Mouse (Mus musculus): ENCODE data around the gene Akirin2.

Akirin2 gene

DNA sequence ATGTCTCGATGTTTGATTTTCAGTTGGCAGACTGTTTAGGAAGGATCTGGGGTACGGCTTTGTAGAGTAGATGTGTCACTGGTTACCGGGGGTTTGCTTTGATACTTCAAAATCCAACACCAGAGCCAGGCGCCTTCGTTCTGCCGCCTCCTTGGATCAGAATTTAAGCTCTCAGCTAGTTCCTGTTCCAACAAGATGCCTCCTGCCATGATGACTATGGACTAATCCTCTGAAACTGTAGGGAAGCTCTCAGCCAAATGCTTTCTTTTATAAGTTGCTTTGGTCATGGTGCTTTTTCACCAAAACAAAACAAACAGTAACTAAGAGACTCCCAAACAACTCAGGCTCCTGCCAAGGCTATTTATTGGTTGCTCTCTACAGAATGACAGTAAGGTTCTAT lies 52.4 kb downstream of the Akirin2 start:
- DNase-seq = no peak

DNA sequence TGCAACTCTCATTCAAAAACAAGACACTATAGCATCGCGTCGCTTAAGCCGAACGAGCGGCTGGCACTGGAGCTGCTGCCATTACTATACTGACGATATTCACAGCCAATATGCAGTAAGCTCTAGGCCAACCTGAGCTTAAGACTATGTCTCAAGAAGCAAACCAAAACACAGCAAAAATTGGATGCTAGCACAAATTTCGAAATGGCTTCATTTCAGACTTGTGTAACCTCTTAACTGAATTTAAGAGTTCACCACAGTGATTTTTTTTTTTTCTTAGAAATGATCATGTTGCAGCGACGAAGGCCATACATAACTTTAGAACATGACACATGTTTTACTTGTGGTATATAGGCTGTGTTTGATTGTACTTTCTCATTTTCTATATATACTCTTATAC lies 55.9 kb downstream of the Akirin2 start:
- DNase-seq = no peak

DNA sequence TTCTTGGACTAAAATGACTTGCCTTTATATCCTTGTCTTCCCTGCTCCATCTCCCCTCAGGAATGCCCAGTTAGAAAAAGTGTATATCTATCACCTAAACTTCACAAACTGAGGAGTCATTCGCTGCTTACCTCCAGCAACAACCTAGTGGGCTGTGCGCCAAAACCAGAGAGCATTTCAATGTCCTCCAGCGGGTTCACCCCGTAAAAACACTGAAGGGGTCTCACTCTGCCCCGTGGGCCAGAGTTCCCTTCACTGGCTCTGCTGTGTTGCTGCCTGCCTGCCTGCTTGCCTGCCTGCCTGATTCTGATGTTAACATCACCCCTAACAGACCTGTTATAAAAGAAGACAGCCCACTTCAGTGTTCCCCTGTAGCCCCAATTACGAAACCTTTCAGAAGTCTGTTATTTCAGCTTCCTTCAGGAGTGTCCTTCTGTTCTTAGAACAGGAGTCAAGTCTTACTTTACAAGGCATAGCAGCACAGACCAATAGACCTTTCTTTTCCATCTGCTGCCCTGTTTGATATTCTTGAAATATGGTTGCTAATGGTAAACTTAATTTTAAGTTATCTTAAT lies 62.9 kb downstream of the Akirin2 start:
- peak; percentile 20 for DNase-seq

DNA sequence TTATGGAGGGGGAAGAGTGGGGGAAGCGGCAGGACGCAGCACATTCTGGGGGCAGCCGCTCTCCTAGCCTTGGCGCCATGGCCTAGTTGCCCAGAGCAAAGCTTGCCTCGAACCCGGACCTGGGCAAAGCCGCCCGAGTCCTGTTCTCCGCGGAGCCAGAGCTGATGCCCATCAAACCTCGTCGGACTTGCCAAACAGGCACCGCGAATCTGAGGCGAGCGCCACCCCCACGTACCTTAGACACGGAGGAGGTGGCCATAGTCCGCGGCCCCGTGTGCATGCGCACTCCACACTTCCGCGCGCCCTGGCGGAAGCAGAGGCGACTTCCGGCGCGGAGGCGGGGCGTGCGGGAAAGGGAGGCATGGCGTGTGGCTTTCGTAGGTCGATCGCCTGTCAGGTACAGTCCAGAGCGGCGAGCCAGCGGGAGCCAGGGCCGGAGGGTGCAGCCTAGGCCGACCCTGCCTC lies 63.9 kb downstream of the Akirin2 start, which contains the start of the genes Orc3 and Rars2:
TSS of gene Orc3 (minus strand) at position 315 of the 465 bp plus-strand sequence.
TSS of gene Rars2 (plus strand) at position 328 of the 465 bp plus-strand sequence.
- DNase-seq = peak; percentile 88

DNA sequence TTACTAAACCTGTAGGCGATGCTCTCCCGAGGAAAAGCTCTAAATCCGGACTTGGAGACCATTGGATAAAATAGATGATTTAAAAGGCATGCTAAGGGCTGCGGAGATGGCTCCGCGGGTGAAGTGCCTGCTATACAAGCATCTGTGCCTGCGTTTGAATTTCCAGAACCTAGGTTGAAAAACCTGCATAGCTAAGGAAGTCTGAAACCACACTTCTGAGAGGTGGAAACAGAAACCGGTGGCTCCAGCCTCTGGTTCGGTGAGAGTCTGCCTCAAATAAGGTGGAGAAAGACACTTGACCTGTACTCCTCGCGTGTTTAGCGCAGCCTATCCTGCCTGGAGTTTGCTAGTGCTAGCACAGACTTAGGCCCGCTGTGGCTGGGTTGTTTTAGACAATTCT lies 64.6 kb downstream of the Akirin2 start:
- peak; percentile 26 for DNase-seq

DNA sequence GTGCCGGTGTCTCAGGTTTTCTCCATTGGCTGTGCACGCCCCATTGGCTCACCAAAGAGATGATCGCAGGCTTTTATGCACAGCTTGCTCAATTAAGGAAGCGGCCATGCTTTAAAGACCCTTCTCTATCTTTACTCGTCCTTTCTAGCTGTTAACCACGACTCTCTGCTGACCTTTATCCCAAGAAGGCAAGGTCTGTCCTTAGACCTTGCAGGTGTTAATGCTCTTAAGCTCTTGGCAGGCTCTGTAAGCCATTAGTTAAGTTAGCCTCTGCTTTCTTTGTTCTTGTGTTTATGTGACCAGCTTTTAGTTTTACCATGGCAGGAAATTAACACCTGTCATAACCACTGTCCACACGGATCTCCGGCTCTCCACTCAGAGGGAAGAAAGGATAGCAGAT lies 65.4 kb downstream of the Akirin2 start:
- peak; percentile 5 for DNase-seq
